Mouse (Mus musculus) testis, adult 2 months (tissue): ENCODE data around the gene Rnf225.

ENCODE experiments used
- CTCF ChIP-seq: fragments of 200-500 bp; IDR thresholded peaks from 2 replicates; pipeline ENCODE4 v1.5.1; 2012; ENCODE audit warnings: low read depth, mild to moderate bottlenecking, inconsistent platforms, low read length, moderate library complexity; ENCODE audit not compliant: control insufficient read depth, insufficient read depth, insufficient replicate concordance
- POLR2A ChIP-seq: fragments of 200-500 bp; IDR thresholded peaks from 2 replicates; pipeline ENCODE4 v1.6.1; 2012; ENCODE audit warnings: low read depth, mild to moderate bottlenecking, inconsistent platforms, low read length, moderate library complexity; ENCODE audit not compliant: control insufficient read depth

- TF ChIP-seq POLR2A (no peak), CTCF (no peak)
Observed at GRCm38 (mm10) chr7:12949872-12950229, 22.6 kb downstream of the Rnf225 start.
